Mouse (Mus musculus) kidney, postnatal 36 days (tissue): ENCODE data around the gene Limd1.

ENCODE experiments used
- DNase-seq, 2 experiments: peaks; one replicate each; pipeline ENCODE4 v3.0.0; 2021 to 2022; ENCODE audit warnings: mixed read lengths in 2 of 2

The Limd1 gene

GRCm38 (mm10) chr9:123483598-123483997 is 5.1 kb downstream of the Limd1 start:
- DNase-seq = no peak

- no peak for DNase-seq
Measured at GRCm38 (mm10) chr9:123484830-123485229, 6.3 kb downstream of the Limd1 start.

GRCm38 (mm10) chr9:123485561-123485960 is 7.1 kb downstream of the Limd1 start:
- DNase-seq = no peak

GRCm38 (mm10) chr9:123486635-123487034 is 8.1 kb downstream of the Limd1 start:
- DNase-seq = no peak

- DNase-seq = no peak
Measured at GRCm38 (mm10) chr9:123489073-123489472, 10.6 kb downstream of the Limd1 start.

- no peak for DNase-seq
Measured at GRCm38 (mm10) chr9:123489727-123490343, 11.3 kb downstream of the Limd1 start.

GRCm38 (mm10) chr9:123490930-123491329 is 12.4 kb downstream of the Limd1 start:
- DNase-seq = no peak

- DNase-seq = peak; percentile 61 to 76
Measured at GRCm38 (mm10) chr9:123491917-123492585, 13.5 kb downstream of the Limd1 start.

- DNase-seq = peak; percentile 57 to 63
Measured at GRCm38 (mm10) chr9:123496665-123497064, 18.2 kb downstream of the Limd1 start.

- DNase-seq = no peak
Measured at GRCm38 (mm10) chr9:123497906-123498305, 19.4 kb downstream of the Limd1 start.

GRCm38 (mm10) chr9:123500480-123500879 is 22.0 kb downstream of the Limd1 start:
- no peak for DNase-seq

GRCm38 (mm10) chr9:123503171-123503834 is 24.8 kb downstream of the Limd1 start:
- DNase-seq = no peak

GRCm38 (mm10) chr9:123504325-123504724 is 25.8 kb downstream of the Limd1 start:
- peak; percentile 77 for DNase-seq

GRCm38 (mm10) chr9:123505598-123505997 is 27.1 kb downstream of the Limd1 start:
- peak; percentile 63 to 79 for DNase-seq

GRCm38 (mm10) chr9:123506270-123507146 is 28.0 kb downstream of the Limd1 start:
- DNase-seq = no peak

GRCm38 (mm10) chr9:123507380-123507779 is 28.9 kb downstream of the Limd1 start:
- DNase-seq = peak in 1 of 2 experiments; percentile 19

- no peak for DNase-seq
Measured at GRCm38 (mm10) chr9:123508986-123509385, 30.5 kb downstream of the Limd1 start.

GRCm38 (mm10) chr9:123509638-123510604 is 31.4 kb downstream of the Limd1 start:
- DNase-seq = peak; percentile 39 to 49

GRCm38 (mm10) chr9:123510926-123511325 is 32.4 kb downstream of the Limd1 start:
- DNase-seq = no peak

GRCm38 (mm10) chr9:123512482-123512881 is 34.0 kb downstream of the Limd1 start:
- DNase-seq = no peak

GRCm38 (mm10) chr9:123515087-123515486 is 36.6 kb downstream of the Limd1 start:
- DNase-seq = no peak
